In the genomic region with DNA sequence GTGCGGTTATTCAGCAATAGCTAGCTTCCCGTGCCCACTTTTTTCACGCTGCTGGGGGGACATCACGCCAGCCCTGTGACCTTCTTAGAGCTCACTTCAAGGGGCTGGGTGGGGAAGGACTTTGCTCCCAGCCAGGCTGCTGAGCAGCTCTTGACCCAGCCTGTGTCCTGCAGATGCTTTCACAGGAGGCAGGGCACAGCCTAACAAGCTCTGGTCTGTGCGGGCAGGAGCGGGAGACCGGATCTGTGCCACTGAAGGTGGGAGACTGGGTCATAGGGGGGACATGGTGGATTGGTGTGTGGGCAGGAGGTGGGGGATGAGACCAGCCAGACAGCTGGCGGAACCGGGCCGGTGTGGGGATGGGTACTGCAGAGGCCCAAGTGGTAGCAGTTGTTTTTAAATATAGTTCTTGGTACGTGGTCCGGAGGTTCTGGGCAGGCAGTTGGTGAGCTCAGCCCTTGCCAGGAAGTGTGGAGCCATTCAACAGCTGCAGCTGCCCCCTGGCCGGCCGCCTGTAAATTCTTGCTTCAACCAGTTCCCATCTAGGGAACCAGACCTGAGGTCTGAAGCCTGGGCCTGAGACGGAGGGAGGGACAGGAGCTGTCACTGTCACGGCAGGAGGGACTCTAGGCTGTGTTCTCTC, we compare ENCODE assay signal across 8 mouse cellular contexts. TPM values are rescaled to one million over a fixed set of nuclear protein-coding genes. Genes with fewer than 3 reads are reported as not detected.
A peak's percentile ranks its signal among the peaks of the same experiment; 100 is the strongest.
DNase-seq lines count a peak whose midpoint lies in the region; ATAC-seq and TF ChIP-seq lines count a peak whose summit lies in the region.

No protein-coding gene starts in this region.

- peaks cover 32% of the 10 kb centered on the region for H3K4me1 ChIP-seq in heart, adult 2 months (ENCODE audit: control insufficient read depth, insufficient read depth, low read length)
- peaks cover 82% of the 10 kb centered on the region for H3K4me1 ChIP-seq in liver, embryonic 15.5 days (replicated peaks)

- H3K79me2 ChIP-seq in heart, adult 2 months (replicated peaks; ENCODE audit: control insufficient read depth, insufficient read depth, low read length): peaks cover 5% of the 10 kb centered on the region

- ATAC-seq in liver, embryonic 15.5 days (ENCODE audit: insufficient read depth): no peak
- no peak for ATAC-seq in erythroblast, adult 5-6 weeks (replicated peaks; ENCODE audit: low FRiP score, poor library complexity, severe bottlenecking)

- TF ChIP-seq CTCF in heart, adult 2 months (IDR thresholded peaks at IDR 0.05): no peak

- H3K27me3 ChIP-seq in heart, adult 2 months (ENCODE audit: control insufficient read depth, insufficient read depth, low read length): no peaks in the 10 kb centered on the region
- H3K27me3 ChIP-seq in liver, embryonic 15.5 days: no peaks in the 10 kb centered on the region

- DNase-seq in left cerebral cortex, adult 18-20 months (ENCODE audit: low spot score in 2 of 2): peak; percentile 55 to 72
- DNase-seq in left cerebral cortex, adult 8-10 months (ENCODE audit: low spot score in 2 of 2): no peak
- peak; percentile 72 for DNase-seq in brain, adult 2 months (ENCODE audit: low read depth, low spot score)
- DNase-seq in heart, adult 2 months: peak; percentile 70 to 78
- peak; percentile 70 for DNase-seq in kidney, adult 9 months
- DNase-seq in spleen, postnatal 14 days (ENCODE audit: low spot score in 2 of 2): no peak

- intact Hi-C loops in heart, adult 2 months (cut with DNase I): no loop called here

- H3K36me3 ChIP-seq in heart, adult 2 months (ENCODE audit: control insufficient read depth, insufficient read depth, low read length): peaks cover 3% of the 10 kb centered on the region; the same call in 1 of the 2 replicates
- H3K36me3 ChIP-seq in liver, embryonic 15.5 days (replicated peaks): peaks cover 12% of the 10 kb centered on the region

- peak overlapping the region; percentile 89 for H3K27ac ChIP-seq in heart, adult 2 months
- H3K27ac ChIP-seq in liver, embryonic 15.5 days (replicated peaks): peak overlapping the region; percentile 20; the same call in 1 of the 2 replicates

- no peak overlapping the region for H3K4me2 ChIP-seq in liver, embryonic 15.5 days

- H3K9me3 ChIP-seq in liver, embryonic 15.5 days (replicated peaks): no peaks in the 10 kb centered on the region

- 0 out of 2 replicates have a peak, but pooled peaks have one; percentile 11 for TF ChIP-seq POLR2A in heart, adult 2 months (IDR thresholded peaks at IDR 0.05; ENCODE audit: insufficient read depth, low read depth, low read length)

- H3K9ac ChIP-seq in heart, adult 2 months (ENCODE audit: low read depth, low read length): peak overlapping the region; percentile 50
- no peak overlapping the region for H3K9ac ChIP-seq in liver, embryonic 15.5 days

- no peak for TF ChIP-seq EP300 in heart, adult 2 months (IDR thresholded peaks at IDR 0.05; ENCODE audit: insufficient read depth, low read depth, low read length)

- 24% methylated on average over 16 of the region's 16 CpGs for WGBS in heart, adult 2 months
- 61% methylated on average over 16 of the region's 16 CpGs for WGBS in liver, embryonic 15.5 days (ENCODE audit: insufficient replicate concordance)

- peak overlapping the region; percentile 3; the same call in 1 of the 2 replicates for H3K4me3 ChIP-seq in heart, adult 2 months
- H3K4me3 ChIP-seq in liver, embryonic 15.5 days (replicated peaks): no peak overlapping the region

RNA-seq across cellular contexts. Expression of a gene that starts 4.0 kb away (rescaled TPM):
- total RNA-seq in left cerebral cortex, adult 18-20 months (2021): 10 to 100 TPM; 54.6 to 55.8 TPM
- 10 to 100 TPM; 62.0 to 68.5 (median 66.4) TPM for total RNA-seq in left cerebral cortex, adult 8-10 months (2022)
- total RNA-seq in heart, adult 2 months (2021): 1 to 10 TPM; 5.7 to 7.0 TPM
- 19.7 and 21.8 TPM in 2 replicates for polyA plus RNA-seq in heart, adult 2 months (2012; rRNA removed)
- 4.3 and 5.2 TPM in 2 replicates for polyA plus RNA-seq in liver, embryonic 15.5 days (2015; fragmentation: Nextera tagmentation; extraction: Ambion mirVana)
- 3.1 and 6.9 TPM in 2 replicates for total RNA-seq in erythroblast, adult 5-6 weeks (2015; ENCODE audit: low replicate concordance)
- total RNA-seq in erythroblast, adult 5-6 weeks (2017; ENCODE audit: low replicate concordance): 2.2 and 10.9 TPM in 2 replicates

RNA-seq across cellular contexts. Expression of a gene that starts 17.2 kb away (rescaled TPM):
- 1,000 to 10,000 TPM; 2,618 to 2,651 TPM for total RNA-seq in left cerebral cortex, adult 18-20 months (2021)
- total RNA-seq in left cerebral cortex, adult 8-10 months (2022): 1,000 to 10,000 TPM; 2,585 to 3,221 (median 2,921) TPM
- total RNA-seq in heart, adult 2 months (2021): 1,000 to 10,000 TPM; 4,018 to 4,312 TPM
- 7,726 and 8,318 TPM in 2 replicates for polyA plus RNA-seq in heart, adult 2 months (2012; rRNA removed)
- 1,016 and 1,025 TPM in 2 replicates for polyA plus RNA-seq in liver, embryonic 15.5 days (2015; fragmentation: Nextera tagmentation; extraction: Ambion mirVana)
- 912 and 913 TPM in 2 replicates for total RNA-seq in erythroblast, adult 5-6 weeks (2015; ENCODE audit: low replicate concordance)
- 174 and 278 TPM in 2 replicates for total RNA-seq in erythroblast, adult 5-6 weeks (2017; ENCODE audit: low replicate concordance)

RNA-seq across cellular contexts. Expression of a gene that starts 17.3 kb away (rescaled TPM):
- total RNA-seq in left cerebral cortex, adult 18-20 months (2021): 10 to 100 TPM; 30.2 to 30.5 TPM
- 10 to 100 TPM; 25.4 to 28.2 (median 27.2) TPM for total RNA-seq in left cerebral cortex, adult 8-10 months (2022)
- total RNA-seq in heart, adult 2 months (2021): 10 to 100 TPM; 18.9 to 20.3 TPM
- polyA plus RNA-seq in heart, adult 2 months (2012; rRNA removed): 8.3 and 13.6 TPM in 2 replicates
- 32.1 and 33.5 TPM in 2 replicates for polyA plus RNA-seq in liver, embryonic 15.5 days (2015; fragmentation: Nextera tagmentation; extraction: Ambion mirVana)
- 4.8 and 6.7 TPM in 2 replicates for total RNA-seq in erythroblast, adult 5-6 weeks (2015; ENCODE audit: low replicate concordance)
- total RNA-seq in erythroblast, adult 5-6 weeks (2017; ENCODE audit: low replicate concordance): 10.5 and 11.8 TPM in 2 replicates

RNA-seq across cellular contexts. Expression of a gene that starts 42.5 kb away (rescaled TPM):
- 10 to 100 TPM; 22.0 to 24.4 TPM for total RNA-seq in left cerebral cortex, adult 18-20 months (2021)
- 10 to 100 TPM; 25.9 to 32.9 (median 30.5) TPM for total RNA-seq in left cerebral cortex, adult 8-10 months (2022)
- 10 to 100 TPM; 17.6 TPM for total RNA-seq in heart, adult 2 months (2021)
- 34.0 and 40.2 TPM in 2 replicates for polyA plus RNA-seq in heart, adult 2 months (2012; rRNA removed)
- 93.2 and 109 TPM in 2 replicates for polyA plus RNA-seq in liver, embryonic 15.5 days (2015; fragmentation: Nextera tagmentation; extraction: Ambion mirVana)
- 139 and 148 TPM in 2 replicates for total RNA-seq in erythroblast, adult 5-6 weeks (2015; ENCODE audit: low replicate concordance)
- 137 and 246 TPM in 2 replicates for total RNA-seq in erythroblast, adult 5-6 weeks (2017; ENCODE audit: low replicate concordance)

RNA-seq across cellular contexts. Expression of a gene that starts 42.6 kb away (rescaled TPM):
- total RNA-seq in left cerebral cortex, adult 18-20 months (2021): 10 to 100 TPM; 69.7 to 81.2 TPM
- 10 to 100 TPM; 74.9 to 79.0 (median 77.2) TPM for total RNA-seq in left cerebral cortex, adult 8-10 months (2022)
- total RNA-seq in heart, adult 2 months (2021): 100 to 1,000 TPM; 303 to 343 TPM
- 166 and 170 TPM in 2 replicates for polyA plus RNA-seq in heart, adult 2 months (2012; rRNA removed)
- 145 and 160 TPM in 2 replicates for polyA plus RNA-seq in liver, embryonic 15.5 days (2015; fragmentation: Nextera tagmentation; extraction: Ambion mirVana)
- 40.1 and 54.4 TPM in 2 replicates for total RNA-seq in erythroblast, adult 5-6 weeks (2015; ENCODE audit: low replicate concordance)
- 16.4 and 29.8 TPM in 2 replicates for total RNA-seq in erythroblast, adult 5-6 weeks (2017; ENCODE audit: low replicate concordance)

Comparison
In these comparisons a context has a peak if more than half of its experiments do, and no peak if none do; other contexts are left out.
1. DNase-seq: peak in left cerebral cortex, adult 18-20 months (2 of 2), brain, adult 2 months (single experiment), heart, adult 2 months (2 of 2) and kidney, adult 9 months (single experiment); none in left cerebral cortex, adult 8-10 months (0 of 2) and spleen, postnatal 14 days (0 of 2).
2. RNA of a gene that starts 4.0 kb away (total RNA-seq): 62.0 to 68.5 TPM in left cerebral cortex, adult 8-10 months and 54.6 to 55.8 TPM in left cerebral cortex, adult 18-20 months; 5.7 to 7.0 TPM in heart, adult 2 months and 2.2 to 10.9 TPM in erythroblast, adult 5-6 weeks; every median in the first group is over 4 times any median in the second.